Mouse (Mus musculus) thymus, postnatal 10 days (tissue): Measurements from ENCODE around the gene Tmem176b.
"Not testable (repeated sequence)": the region's sequence is repeated elsewhere in the genome, so short reads cannot be mapped to it uniquely, and the experiment has no call there.

ENCODE experiments used
- DNase-seq, 2 experiments: peaks; one replicate each; pipeline ENCODE4 v3.0.0; 2021; ENCODE audit warnings: low spot score in 2 of 2

Tmem176b gene

DNA sequence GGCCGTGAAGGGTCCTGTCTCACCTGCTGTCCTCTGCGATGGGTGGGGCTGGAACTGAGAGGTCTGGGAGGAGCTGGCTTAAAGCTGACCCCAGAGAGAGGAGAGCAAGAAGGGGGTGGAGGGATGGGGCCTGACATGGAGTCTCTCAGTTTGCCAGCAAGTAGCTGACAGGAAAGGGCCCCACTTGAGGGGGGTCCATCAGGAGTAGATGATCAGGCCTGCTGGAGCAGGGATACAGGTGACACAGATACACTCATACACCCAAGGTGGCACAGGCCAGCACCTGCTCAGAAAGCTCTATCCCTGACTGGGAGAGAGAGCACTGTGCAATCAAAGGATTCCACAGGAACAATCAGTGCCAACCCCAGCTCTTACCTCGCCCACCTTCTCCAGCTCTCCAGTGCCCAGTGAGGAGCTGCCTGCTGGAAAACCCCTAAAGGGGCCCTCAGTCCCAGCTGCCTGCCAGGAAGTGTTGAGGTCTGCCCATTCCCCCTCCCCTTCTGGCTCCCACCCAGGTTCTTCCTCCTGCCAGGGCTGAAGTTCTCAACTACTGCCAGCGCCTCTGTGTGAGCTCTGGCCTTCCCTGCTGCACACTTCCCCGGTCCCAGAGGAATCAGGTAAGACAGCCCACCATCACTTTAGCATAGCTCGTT is at the start of gene Tmem176b:
TSS of gene Tmem176b (minus strand) at position 524 of the 653 bp plus-strand sequence.
- peak; percentile 51 to 52 for DNase-seq

DNA sequence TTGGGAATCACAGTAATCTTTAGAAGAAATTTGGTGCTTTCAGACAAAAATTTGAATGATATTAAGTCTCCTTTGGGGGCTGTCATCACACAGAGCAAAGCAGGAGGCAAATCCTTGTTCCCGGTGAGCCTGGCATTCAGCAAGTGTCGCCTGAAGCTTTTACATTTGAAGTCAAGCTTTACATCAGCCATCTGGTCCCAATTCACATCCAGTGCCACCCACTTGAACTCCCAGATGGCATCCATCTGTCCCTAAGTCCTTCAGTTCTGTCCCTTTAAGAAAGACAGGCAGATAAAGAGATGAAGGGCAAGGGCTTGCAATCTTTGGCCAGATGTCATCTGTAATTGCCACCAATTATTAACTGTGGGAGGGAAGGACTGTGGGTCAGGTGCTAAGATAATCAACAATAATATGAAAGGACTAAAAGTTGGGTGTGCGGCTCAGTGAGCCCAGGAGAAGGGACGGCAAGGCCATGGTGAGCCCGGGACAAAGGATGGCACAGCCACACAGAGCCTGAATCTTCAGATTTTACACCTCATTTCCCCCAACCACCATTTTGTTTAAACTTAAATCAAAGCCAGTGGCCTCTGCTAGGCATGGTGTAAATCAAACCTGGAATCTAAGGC is 35.3 kb upstream of the Tmem176b start:
- DNase-seq = no peak

DNA sequence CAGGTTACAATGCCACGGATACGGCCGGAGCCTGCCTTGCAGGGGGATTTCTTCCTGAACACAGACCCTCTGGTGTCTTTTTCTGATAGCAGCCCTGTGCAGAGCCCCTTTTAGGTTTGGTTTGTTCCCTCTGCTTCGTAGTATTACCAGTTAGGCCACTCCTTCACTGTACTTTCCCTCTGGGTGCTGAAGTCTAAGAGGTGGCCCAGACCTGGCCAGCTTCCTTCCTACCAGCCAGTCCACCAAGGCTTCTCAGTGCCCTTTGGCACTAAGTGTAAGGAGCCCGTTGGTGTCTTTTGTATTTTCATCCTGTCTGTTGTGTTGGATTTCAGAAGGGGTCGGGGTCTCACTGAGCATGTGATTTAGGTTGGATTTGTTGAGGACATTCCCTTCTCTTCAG is 34.2 kb upstream of the Tmem176b start:
- no peak for DNase-seq

DNA sequence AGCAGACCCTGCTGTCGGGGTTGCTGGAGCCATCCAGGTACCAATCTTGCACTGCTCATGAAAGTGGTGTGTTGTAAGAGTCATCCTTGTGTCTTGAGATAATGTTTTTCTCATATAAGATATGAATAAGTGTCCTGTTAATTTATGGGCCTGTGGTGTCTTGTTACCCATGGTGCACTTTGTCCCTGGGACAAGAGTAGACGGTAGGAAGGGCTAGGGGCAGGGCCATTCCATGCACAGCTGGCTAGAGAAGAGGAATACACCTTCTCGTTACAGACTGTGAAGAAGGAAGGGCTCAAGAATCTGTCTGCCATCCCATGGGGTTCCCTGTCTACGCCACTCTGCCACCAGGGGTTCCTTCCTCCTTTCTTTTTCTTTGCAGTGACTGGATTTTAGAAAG is 33.3 kb upstream of the Tmem176b start:
- DNase-seq = no peak

DNA sequence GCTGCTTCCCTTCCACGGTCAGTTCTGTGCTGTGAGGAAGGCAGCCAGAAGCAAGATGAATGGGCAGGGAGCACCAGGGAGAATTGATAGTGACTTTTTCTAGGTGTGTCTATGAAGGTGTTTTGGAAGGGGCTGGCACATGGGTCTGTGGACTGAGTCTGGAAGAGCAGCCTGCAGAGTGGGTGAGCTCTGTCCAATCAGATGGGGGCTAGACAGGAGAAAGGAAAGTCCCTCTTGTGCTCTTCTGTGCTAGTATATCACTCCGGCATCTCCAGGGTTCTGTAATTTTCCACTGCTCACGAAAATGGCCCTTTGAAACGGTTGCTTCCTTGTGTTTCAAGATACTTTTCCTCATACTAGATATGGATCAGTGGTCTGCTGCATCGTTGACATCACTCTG is 31.3 kb upstream of the Tmem176b start, which contains the start of gene Aoc1:
TSS of gene Aoc1 (plus strand) at position 301 of the 400 bp plus-strand sequence.
- no peak for DNase-seq

DNA sequence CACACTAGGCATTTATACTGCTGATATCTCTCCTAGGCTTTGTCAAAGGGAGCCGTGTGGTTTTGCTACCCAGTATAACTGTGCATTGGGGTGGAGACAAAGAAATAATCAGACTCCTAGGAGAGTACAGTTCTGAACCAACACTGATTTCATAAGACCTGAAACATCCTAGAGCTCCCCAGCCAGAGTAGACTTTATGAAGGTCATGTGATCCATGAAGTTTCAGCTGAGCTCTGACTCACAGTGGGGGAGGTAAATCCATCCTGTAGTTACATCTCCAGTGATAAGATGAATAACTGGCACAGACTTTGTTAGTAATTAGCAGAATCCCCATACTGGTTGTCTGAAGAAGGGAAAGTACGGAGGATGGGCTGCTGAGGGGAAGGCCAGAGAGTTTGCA is 28.5 kb upstream of the Tmem176b start:
- DNase-seq = no peak

DNA sequence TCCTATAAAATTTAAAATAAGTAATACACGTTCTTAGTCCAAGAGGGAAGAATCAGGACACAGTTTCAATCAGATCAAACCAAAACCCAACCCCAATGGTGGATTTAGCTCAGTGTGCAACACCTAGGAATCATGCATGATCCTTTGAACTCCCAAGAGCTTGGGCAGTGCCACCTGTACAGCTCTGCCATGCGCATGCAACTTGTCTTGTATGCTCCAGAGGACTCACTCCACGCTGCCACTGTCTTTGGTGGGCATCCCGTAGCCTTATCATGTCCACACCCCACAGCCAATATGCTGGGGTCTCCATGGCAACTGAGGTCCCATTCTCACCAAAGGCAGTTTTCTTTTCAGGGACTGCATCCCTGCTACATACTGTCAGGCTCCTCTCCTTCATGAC is 25.9 kb upstream of the Tmem176b start:
- DNase-seq = no peak

DNA sequence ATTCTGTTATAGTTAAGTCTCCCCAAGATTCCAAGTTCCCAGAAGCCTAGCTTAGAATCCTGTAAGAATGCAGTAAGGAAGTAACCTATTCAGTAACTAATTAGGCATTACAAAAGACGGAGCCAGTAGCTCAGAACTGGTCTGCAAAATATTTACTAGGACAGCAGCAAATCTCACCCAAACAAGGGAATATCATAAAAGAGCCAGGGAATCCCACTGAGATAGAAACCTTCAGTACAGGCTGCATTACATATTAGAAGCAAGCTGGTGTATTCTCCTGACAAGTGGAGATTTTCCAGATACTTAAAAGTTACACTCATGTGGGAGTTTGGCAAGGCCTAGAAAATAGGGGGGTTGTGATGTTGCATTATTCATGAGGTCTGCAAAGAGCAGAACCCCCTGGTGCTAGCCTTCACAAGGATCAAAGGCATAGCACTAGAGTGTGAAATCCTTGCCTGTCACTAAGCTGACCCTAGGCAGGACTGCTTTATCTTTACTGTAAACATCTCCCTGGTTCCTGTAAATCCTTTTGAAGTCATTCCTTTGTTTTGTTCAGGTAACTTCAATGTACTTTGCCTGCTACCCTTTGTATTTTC is 25.2 kb upstream of the Tmem176b start:
- DNase-seq = not testable (repeated sequence)

DNA sequence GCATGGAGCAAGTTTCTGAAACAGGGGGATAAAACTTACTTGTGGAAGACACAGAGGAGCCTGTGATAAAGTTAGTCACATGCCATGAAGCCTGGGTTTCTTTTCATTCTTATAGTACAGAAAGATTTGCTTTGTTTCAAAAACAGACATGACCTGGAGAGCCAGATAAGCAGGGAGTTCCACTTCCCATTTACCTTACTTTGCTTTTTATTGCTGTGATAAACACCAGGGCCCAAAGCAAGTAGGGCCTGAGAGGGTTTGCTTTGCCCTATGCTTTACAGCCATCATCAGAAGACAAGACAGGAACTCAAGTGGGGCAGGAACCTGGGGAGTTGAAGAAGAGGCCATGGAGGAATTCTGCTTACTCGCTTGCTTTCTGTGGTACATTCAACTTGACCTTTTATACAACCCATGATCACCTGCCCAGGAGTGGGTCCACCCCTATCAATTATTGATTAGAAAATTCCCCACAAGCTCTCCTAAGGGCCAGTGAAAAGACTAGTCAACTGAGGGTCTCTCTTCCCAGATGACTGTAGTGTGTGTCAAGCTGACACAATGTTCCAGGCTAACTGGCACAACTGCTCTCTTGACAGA is 24.0 kb upstream of the Tmem176b start:
- no peak for DNase-seq

DNA sequence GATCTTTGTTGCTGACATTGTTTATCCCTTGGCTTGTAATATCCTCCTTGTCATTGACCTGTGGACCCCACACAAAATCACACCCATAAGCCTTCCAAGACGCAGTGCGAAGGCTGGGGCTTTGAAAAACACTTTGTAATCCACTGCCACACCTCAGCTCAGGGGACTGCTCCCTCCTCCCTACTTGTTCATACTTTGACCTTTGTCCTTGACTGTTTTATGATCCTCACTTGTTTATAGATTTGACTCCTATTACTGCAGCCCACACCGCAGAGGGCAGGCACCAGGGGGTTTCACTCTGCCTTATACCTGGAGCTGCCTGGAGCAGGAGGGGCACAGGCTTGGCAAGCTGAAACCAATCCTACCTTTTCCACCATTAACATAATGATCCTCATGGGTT is 23.4 kb upstream of the Tmem176b start:
- DNase-seq = no peak

DNA sequence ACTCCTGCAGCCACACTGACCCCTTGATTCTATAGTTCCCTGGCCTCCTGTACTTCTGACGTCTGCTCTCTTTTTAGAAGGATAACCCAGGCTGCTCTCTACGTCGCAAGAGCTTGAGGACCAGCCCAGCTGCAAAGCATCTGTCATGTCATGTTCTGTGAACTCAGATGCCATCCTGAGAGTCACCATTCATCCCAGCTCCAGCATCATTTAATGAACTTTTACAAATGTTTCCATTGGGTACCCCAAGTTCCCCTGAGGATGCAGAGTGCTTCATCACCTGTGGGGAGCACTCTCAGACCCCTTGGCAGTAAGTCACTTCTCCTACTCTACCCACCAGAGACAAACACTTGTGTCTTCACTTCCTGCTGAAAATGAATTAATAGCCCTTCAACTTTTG is 22.9 kb upstream of the Tmem176b start:
- DNase-seq = no peak

DNA sequence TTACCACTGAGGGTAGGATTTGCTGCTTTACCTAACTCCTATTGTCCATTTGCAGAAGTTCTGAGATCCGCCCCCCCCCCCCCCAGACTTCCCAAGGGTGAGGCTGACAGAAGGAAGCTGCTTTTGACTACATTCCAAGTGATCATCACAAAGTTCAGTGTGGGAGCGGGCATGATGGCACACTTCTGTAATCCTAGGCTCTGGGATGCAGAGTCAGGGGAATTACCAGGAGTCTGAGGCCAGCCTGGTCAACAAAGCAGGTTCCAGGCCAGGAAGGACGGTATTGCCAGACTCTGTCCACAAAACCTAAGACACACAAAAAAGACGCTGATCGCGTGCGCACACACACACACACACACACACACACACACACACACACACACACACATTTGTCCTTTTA is 22.2 kb upstream of the Tmem176b start:
- no peak for DNase-seq

DNA sequence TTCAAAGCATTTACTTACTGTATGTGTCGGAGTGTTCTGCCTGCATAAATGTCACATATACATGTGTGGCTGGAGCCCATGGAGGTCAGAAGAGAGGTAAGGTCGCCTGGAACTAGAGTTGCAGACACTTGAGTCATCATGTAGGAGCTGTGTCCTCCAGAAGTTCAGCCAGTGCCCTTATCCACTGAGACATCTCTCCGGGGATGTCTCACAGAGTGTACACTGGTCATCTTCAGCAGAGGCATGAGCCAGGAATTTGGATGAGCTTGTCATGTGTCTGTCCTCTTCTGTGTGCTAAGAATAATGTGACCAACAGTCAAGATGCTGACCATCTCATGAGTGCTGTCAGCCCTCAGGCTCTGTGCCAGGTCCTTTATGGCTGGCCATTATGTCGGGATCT is 21.5 kb upstream of the Tmem176b start:
- no peak for DNase-seq

DNA sequence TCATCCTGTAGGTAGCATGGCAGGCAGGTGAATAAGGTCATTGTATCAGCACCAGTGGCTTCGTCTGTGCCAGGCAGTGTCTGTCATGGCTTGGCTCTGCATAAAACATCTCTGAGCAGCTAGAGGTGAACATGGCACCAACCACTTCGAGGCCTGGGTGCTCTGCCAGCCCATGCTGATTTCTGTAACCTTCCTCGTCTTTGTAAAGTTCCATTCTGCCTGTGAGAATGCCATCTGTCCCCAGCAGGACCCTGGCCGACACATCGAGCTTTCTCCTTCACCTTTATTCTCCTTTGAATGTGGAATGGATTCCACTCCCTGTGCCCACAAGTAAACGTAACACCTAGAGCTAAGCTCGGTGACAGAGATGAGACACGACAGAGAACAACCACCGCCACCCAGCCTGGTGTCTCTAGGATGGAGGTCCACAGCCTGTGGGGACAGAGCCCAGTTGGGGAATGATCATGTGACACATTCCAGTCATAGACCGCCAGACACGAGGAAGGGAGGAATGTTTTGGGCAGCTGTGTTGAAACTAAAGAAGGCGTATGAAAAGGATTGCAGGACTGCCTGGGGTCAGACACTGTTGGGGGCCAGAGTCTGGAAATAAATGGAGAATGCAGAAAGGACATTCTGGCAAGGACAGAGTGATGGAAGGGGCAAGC is 20.5 kb upstream of the Tmem176b start:
- no peak for DNase-seq

DNA sequence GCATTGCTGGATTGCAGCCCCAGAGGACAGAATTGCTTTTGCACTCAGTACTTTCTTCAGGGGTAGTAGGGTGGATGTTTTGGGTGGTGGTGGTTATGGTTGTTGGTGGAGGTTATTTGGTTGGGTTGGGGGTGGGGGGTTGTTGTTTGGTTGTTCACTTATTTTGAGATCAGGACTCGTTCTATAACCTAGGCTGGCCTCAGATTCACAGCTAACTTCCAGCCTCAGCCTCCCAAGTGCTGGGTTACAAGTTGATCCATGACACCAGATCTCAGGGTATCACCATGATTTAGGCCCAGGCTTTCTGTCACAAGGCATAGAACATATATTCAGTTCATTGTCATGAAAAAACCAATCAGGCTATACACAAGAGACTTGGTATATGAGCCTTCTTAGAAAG is 19.6 kb upstream of the Tmem176b start:
- DNase-seq = no peak

DNA sequence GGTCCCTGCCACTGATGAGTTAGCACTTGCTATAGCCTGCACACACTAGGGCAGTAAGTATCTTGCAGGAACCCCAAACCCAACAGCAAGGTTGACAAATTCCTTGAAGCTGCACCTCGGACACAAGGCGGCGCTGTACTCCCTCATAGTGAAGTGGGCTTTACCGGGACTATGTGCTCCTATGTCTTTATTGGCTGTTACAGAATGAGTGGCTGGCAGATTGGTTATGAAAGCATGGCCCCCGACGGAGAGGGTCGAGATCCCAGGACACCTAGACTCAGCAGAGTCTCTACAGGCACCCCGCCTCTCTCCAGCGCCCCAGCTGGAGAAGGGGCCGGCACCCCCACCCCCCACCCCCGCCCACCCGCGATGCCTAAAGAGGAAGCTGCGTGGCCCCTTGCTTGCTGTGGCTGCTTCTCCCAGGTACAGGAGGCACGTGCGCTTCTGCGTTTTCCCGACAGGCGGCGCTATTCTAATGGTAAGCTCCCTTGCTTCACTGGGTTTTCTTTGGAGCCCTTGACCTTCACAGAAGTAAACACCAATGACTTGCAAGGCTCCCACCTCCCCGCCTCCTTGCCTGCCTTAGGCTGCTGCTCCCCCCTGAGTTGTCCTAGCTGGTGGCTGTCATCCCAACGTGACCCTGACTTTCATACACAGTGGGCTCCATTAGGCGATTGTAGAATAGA is 19.0 kb upstream of the Tmem176b start:
- DNase-seq = peak; percentile 35 to 73

DNA sequence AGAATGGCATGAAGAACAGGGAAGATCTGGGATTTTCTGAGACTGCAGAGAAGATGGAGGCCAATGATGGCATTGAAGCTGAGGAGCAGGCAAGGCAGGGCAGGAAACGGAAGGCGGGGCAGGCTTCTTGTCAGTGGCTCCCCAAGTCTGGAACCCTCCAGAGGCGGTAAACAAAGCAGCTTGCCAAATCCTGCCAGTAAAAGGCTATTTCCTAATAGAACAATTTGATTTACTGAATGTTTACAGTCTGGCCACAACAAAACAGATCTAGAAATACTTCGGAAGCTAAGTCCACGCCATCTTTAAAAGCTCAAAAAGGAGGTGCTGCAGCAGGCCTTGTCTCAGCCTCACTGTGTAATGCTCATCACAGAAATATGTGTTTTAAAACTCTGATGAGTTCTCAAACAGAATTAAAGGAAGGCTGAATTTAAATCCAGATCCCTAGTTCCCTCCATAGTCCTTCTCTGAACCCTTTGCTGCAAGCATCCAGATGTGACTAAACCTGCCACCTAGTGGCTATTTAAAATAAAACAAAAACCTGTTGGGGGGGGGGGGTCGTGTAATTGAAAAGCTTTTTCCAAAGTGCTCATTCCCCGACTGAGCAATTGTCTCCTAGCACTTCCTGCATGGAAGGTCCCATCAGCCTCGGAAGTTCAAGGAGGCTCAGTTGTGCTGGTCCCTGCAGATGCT is 16.5 kb upstream of the Tmem176b start:
- no peak for DNase-seq

DNA sequence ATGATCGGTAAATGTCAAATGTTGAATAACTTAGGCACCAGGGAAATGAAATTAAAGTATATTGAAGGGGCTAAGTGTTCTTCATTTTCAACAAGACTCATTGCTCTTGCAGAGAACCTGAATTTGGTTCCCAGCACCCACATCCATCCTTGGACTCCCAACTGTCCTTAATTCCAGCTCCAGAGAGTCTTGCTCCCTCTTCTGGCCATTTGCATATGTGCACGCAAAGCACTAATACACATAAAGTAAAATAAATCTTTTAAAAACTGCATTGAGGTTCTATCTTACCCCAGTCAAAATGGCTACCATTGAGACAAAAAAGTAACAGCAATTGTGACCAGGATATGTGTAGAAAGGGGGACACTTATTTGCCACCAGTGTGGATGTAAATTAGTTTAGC is 12.9 kb upstream of the Tmem176b start:
- no peak for DNase-seq

DNA sequence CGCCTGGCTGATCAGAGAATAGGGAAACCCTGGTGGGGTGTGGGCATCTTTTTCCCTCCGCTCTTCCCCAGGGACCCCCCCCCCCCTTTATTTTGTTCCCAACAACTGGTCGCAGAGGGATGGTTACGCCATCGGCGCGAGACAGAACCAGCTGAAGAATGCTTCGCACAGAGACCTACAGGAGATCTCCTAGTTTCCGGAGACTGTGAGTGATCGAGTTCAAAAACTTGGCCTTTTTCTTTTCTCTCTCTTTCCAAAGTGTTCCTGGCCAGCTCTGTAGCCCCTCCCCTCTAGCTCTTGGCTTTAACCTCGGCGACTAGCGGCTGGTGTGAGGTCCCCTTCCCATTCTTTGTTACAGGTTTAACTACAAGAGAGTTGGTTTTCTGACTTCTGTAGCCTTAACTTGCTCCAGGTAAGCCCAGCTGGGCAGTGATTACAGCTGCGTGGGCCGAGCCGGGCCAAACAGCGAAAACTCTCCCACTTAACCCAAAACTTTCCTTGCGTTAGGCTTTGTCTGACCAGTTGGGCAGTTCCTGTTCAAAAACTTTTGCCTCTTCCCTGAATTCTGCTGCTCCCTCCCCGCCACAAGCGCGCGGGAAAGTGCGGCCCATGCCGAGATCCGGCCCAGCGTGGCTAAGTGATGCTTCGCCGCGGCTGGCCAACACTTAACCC is 10.7 kb upstream of the Tmem176b start:
- no peak for DNase-seq

DNA sequence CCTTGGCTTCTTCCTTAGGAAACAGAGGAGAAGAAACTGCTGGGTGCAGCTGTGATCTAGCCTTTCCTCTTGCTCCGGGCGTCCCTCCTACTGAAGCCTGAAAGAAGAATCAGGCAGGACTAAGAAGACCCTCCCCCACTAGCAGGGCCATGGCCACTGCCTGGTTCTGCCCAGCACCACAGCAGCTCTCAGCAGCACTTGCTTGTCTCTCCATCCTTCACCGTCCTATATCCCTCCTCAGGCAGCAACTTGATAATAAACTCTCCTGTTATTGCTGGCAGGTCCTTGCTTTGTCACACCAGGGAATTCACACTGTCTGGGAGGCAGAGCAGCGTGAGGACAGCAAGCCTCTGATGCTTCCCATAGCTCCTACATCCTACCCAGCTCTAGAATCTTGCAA is 3.8 kb upstream of the Tmem176b start:
- DNase-seq = no peak
